Comparison of ENCODE assay signal across 8 mouse cellular contexts in genomic region chr15:78868398-78868797, GRCm38 (mm10). TPM values are rescaled to one million over a fixed set of nuclear protein-coding genes. Genes with fewer than 3 reads are reported as not detected.
DNase-seq lines count a peak whose midpoint lies in the region; ATAC-seq and TF ChIP-seq lines count a peak whose summit lies in the region.

No protein-coding gene starts in this region.

- no peak overlapping the region for H3K4me3 ChIP-seq in forebrain, embryonic 10.5 days
- no peak overlapping the region for H3K4me3 ChIP-seq in hindbrain, embryonic 15.5 days
- no peak overlapping the region for H3K4me3 ChIP-seq in liver, embryonic 16.5 days (ENCODE audit: low read depth, low read length)
- no peak overlapping the region for H3K4me3 ChIP-seq in olfactory bulb, adult 2 months (ENCODE audit: insufficient read depth, low read depth, low read length)

- CTCF ChIA-PET in Patski (lab: Charles Lee), result interaction anchor here (1.0 to 4.7 kb wide), 3 partner anchors 12 to 41 kb away, joined by 4 to 34 read pairs (median 13); partner anchors contain the start of gene Lgals2

- in situ Hi-C loops in Patski (cut with MboI; ENCODE audit: low pct_unique_long_range_greater_than_20kb), result no loop called here

- no peak for TF ChIP-seq POLR2A in olfactory bulb, adult 2 months (IDR thresholded peaks at IDR 0.05; ENCODE audit: insufficient read depth, low read depth, low read length)

- no peak for TF ChIP-seq CTCF in Patski (IDR thresholded peaks at IDR 0.05)
- no peak for TF ChIP-seq CTCF in olfactory bulb, adult 2 months (IDR thresholded peaks at IDR 0.05; ENCODE audit: insufficient read depth, low read depth, low read length)

- peak overlapping the region; percentile 14; the same call in 1 of the 2 replicates for H3K4me2 ChIP-seq in hindbrain, embryonic 15.5 days
- no peak overlapping the region for H3K4me2 ChIP-seq in liver, embryonic 16.5 days (ENCODE audit: low read depth, low read length)

- no peak for DNase-seq in Patski (ENCODE audit: low read depth, low spot score)
- peak; percentile 38 for DNase-seq in forebrain, embryonic 10.5 days (ENCODE audit: extremely low spot score, low spot score)
- DNase-seq in adrenal gland, adult (ENCODE audit: inconsistent age in 2 of 2, low spot score in 1 of 2), result no peak
- no peak for DNase-seq in ovary, postnatal 14 days (ENCODE audit: low spot score)
- no peak for DNase-seq in ovary, postnatal 36 days (ENCODE audit: low spot score)

- H3K4me1 ChIP-seq in forebrain, embryonic 10.5 days, result peaks cover 33% of the 10 kb centered on the region
- H3K4me1 ChIP-seq in hindbrain, embryonic 15.5 days (replicated peaks), result 0 out of 2 replicates have a peak, but pooled peaks cover 5% of the 10 kb centered on the region
- H3K4me1 ChIP-seq in liver, embryonic 16.5 days (ENCODE audit: control insufficient read depth, low read depth, low read length), result no peaks in the 10 kb centered on the region
- H3K4me1 ChIP-seq in olfactory bulb, adult 2 months (ENCODE audit: control insufficient read depth, insufficient read depth, low read length), result peaks cover 10% of the 10 kb centered on the region

- ATAC-seq in Patski, result peak; percentile 18
- peak; percentile 76 for ATAC-seq in hindbrain, embryonic 15.5 days (ENCODE audit: low FRiP score, low read depth)
- peak; percentile 35; the same call in 1 of the 2 replicates for ATAC-seq in liver, embryonic 16.5 days (ENCODE audit: low read depth)

- H3K36me3 ChIP-seq in forebrain, embryonic 10.5 days (replicated peaks), result no peaks in the 10 kb centered on the region
- H3K36me3 ChIP-seq in hindbrain, embryonic 15.5 days, result no peaks in the 10 kb centered on the region
- H3K36me3 ChIP-seq in liver, embryonic 16.5 days (ENCODE audit: control insufficient read depth, insufficient read depth), result no peaks in the 10 kb centered on the region

- no peaks in the 10 kb centered on the region for H3K9me3 ChIP-seq in forebrain, embryonic 10.5 days
- H3K9me3 ChIP-seq in hindbrain, embryonic 15.5 days, result no peaks in the 10 kb centered on the region
- H3K9me3 ChIP-seq in liver, embryonic 16.5 days (replicated peaks; ENCODE audit: control insufficient read depth, low read length), result no peaks in the 10 kb centered on the region

- H3K27me3 ChIP-seq in Patski, result no peaks in the 10 kb centered on the region
- no peaks in the 10 kb centered on the region for H3K27me3 ChIP-seq in forebrain, embryonic 10.5 days (ENCODE audit: poor library complexity, severe bottlenecking)
- no peaks in the 10 kb centered on the region for H3K27me3 ChIP-seq in hindbrain, embryonic 15.5 days
- H3K27me3 ChIP-seq in liver, embryonic 16.5 days (ENCODE audit: control insufficient read depth, insufficient read depth, low read depth, low read length), result no peaks in the 10 kb centered on the region

- POLR2A ChIA-PET in Patski (lab: Charles Lee), result no interaction called here

- H3K27ac ChIP-seq in forebrain, embryonic 10.5 days, result peak overlapping the region; percentile 75
- peak overlapping the region; percentile 74 for H3K27ac ChIP-seq in hindbrain, embryonic 15.5 days (replicated peaks)
- H3K27ac ChIP-seq in liver, embryonic 16.5 days (ENCODE audit: low read length), result no peak overlapping the region
- peak overlapping the region; percentile 62; the same call in 1 of the 2 replicates for H3K27ac ChIP-seq in olfactory bulb, adult 2 months (ENCODE audit: insufficient read depth, low read depth, low read length)

- WGBS in forebrain, embryonic 10.5 days, result 38% methylated on average over 9 of the region's 9 CpGs
- WGBS in hindbrain, embryonic 15.5 days, result 30% methylated on average over 9 of the region's 9 CpGs
- WGBS in liver, embryonic 16.5 days (ENCODE audit: insufficient replicate concordance), result 52% methylated on average over 9 of the region's 9 CpGs
- 33% methylated on average over 9 of the region's 9 CpGs for WGBS in olfactory bulb, adult 2 months

- no peak overlapping the region for H3K9ac ChIP-seq in hindbrain, embryonic 15.5 days
- H3K9ac ChIP-seq in liver, embryonic 16.5 days (ENCODE audit: low read depth, low read length), result no peak overlapping the region

RNA-seq across cellular contexts. Expression of gene Gga1, which starts 8.6 kb away (rescaled TPM):
- 60.7 TPM for polyA plus RNA-seq in Patski (2021)
- polyA plus RNA-seq in forebrain, embryonic 10.5 days (2016; fragmentation: Nextera tagmentation; extraction: Ambion mirVana), result 46.8 and 52.6 TPM in 2 replicates
- polyA plus RNA-seq in hindbrain, embryonic 15.5 days (2015; fragmentation: Nextera tagmentation; extraction: Ambion mirVana), result 44.7 and 51.9 TPM in 2 replicates
- polyA plus RNA-seq in liver, embryonic 16.5 days (2015; fragmentation: Nextera tagmentation; extraction: Ambion mirVana), result 18.6 and 19.6 TPM in 2 replicates
- polyA plus RNA-seq in olfactory bulb, adult 2 months (2012; ENCODE audit: insufficient read depth, insufficient read length, low replicate concordance, missing spikeins), result not detected in 2 replicates

RNA-seq across cellular contexts. Expression of gene Lgals2, which starts 13.1 kb away (rescaled TPM):
- 0.90 TPM for polyA plus RNA-seq in Patski (2021)
- not detected in 2 replicates for polyA plus RNA-seq in forebrain, embryonic 10.5 days (2016; fragmentation: Nextera tagmentation; extraction: Ambion mirVana)
- polyA plus RNA-seq in hindbrain, embryonic 15.5 days (2015; fragmentation: Nextera tagmentation; extraction: Ambion mirVana), result 0.68 TPM in 1 of 2 replicates, not detected in the other
- 9.1 and 15.8 TPM in 2 replicates for polyA plus RNA-seq in liver, embryonic 16.5 days (2015; fragmentation: Nextera tagmentation; extraction: Ambion mirVana)
- polyA plus RNA-seq in olfactory bulb, adult 2 months (2012; ENCODE audit: insufficient read depth, insufficient read length, low replicate concordance, missing spikeins), result not detected in 2 replicates

RNA-seq across cellular contexts. Expression of gene Cdc42ep1, which starts 26.0 kb away (rescaled TPM):
- 111 TPM for polyA plus RNA-seq in Patski (2021)
- polyA plus RNA-seq in forebrain, embryonic 10.5 days (2016; fragmentation: Nextera tagmentation; extraction: Ambion mirVana), result 12.6 and 12.7 TPM in 2 replicates
- 14.7 and 15.5 TPM in 2 replicates for polyA plus RNA-seq in hindbrain, embryonic 15.5 days (2015; fragmentation: Nextera tagmentation; extraction: Ambion mirVana)
- 12.1 and 13.1 TPM in 2 replicates for polyA plus RNA-seq in liver, embryonic 16.5 days (2015; fragmentation: Nextera tagmentation; extraction: Ambion mirVana)
- polyA plus RNA-seq in olfactory bulb, adult 2 months (2012; ENCODE audit: insufficient read depth, insufficient read length, low replicate concordance, missing spikeins), result not detected in 2 replicates

RNA-seq across cellular contexts. Expression of gene Gm49510, which starts 31.1 kb away (rescaled TPM):
- polyA plus RNA-seq in Patski (2021), result 0.14 TPM
- 0.23 and 0.35 TPM in 2 replicates for polyA plus RNA-seq in forebrain, embryonic 10.5 days (2016; fragmentation: Nextera tagmentation; extraction: Ambion mirVana)
- polyA plus RNA-seq in hindbrain, embryonic 15.5 days (2015; fragmentation: Nextera tagmentation; extraction: Ambion mirVana), result not detected in 2 replicates
- polyA plus RNA-seq in liver, embryonic 16.5 days (2015; fragmentation: Nextera tagmentation; extraction: Ambion mirVana), result 0.18 and 0.22 TPM in 2 replicates
- polyA plus RNA-seq in olfactory bulb, adult 2 months (2012; ENCODE audit: insufficient read depth, insufficient read length, low replicate concordance, missing spikeins), result not detected in 2 replicates

RNA-seq across cellular contexts. Expression of gene Sh3bp1, which starts 31.2 kb away (rescaled TPM):
- polyA plus RNA-seq in Patski (2021), result 13.6 TPM
- polyA plus RNA-seq in forebrain, embryonic 10.5 days (2016; fragmentation: Nextera tagmentation; extraction: Ambion mirVana), result 21.0 and 21.5 TPM in 2 replicates
- polyA plus RNA-seq in hindbrain, embryonic 15.5 days (2015; fragmentation: Nextera tagmentation; extraction: Ambion mirVana), result 4.2 and 4.5 TPM in 2 replicates
- polyA plus RNA-seq in liver, embryonic 16.5 days (2015; fragmentation: Nextera tagmentation; extraction: Ambion mirVana), result 13.1 and 14.2 TPM in 2 replicates
- not detected in 2 replicates for polyA plus RNA-seq in olfactory bulb, adult 2 months (2012; ENCODE audit: insufficient read depth, insufficient read length, low replicate concordance, missing spikeins)

Comparison
In these comparisons a context has a peak if more than half of its experiments do, and no peak if none do; other contexts are left out.
1. ATAC-seq: peak in every context shown above with its lines; median percentile 76 in hindbrain, embryonic 15.5 days; 35 in liver, embryonic 16.5 days; 18 in Patski.
2. RNA of gene Cdc42ep1, which starts 26.0 kb away (polyA plus RNA-seq): 111 TPM in Patski (single experiment), 14.7 to 15.5 TPM in hindbrain, embryonic 15.5 days, 12.1 to 13.1 TPM in liver, embryonic 16.5 days and 12.6 to 12.7 TPM in forebrain, embryonic 10.5 days; not detected in olfactory bulb, adult 2 months; every median in the first group is over 10 times any median in the second.